Mouse (Mus musculus) c-Kit-negative CD71-positive TER-119-positive erythroid progenitor cells, embryonic 14.5 days (primary cell): ENCODE measurements around the gene Dab1.

Experiments
- DNase-seq: peaks from one replicate; pipeline ENCODE4 v3.0.0-alpha.2; 2013; ENCODE audit warnings: low read depth, low spot score

Dab1 gene

GRCm38 (mm10) chr4:104509230-104509985 is 890.2 kb downstream of the Dab1 start:
- no peak for DNase-seq

- DNase-seq = no peak
Measured at GRCm38 (mm10) chr4:104511855-104512254, 892.7 kb downstream of the Dab1 start.

GRCm38 (mm10) chr4:104512513-104512912 is 893.4 kb downstream of the Dab1 start:
- DNase-seq = no peak

GRCm38 (mm10) chr4:104513622-104514021 is 894.5 kb downstream of the Dab1 start:
- no peak for DNase-seq

GRCm38 (mm10) chr4:104514568-104515000 is 895.4 kb downstream of the Dab1 start:
- DNase-seq = no peak

GRCm38 (mm10) chr4:104515681-104516080 is 896.5 kb downstream of the Dab1 start:
- no peak for DNase-seq

GRCm38 (mm10) chr4:104522324-104522723 is 903.2 kb downstream of the Dab1 start:
- DNase-seq = no peak

GRCm38 (mm10) chr4:104523776-104524175 is 904.6 kb downstream of the Dab1 start:
- DNase-seq = no peak

GRCm38 (mm10) chr4:104529905-104530646 is 910.9 kb downstream of the Dab1 start:
- DNase-seq = no peak

- no peak for DNase-seq
Measured at GRCm38 (mm10) chr4:104532846-104533245, 913.7 kb downstream of the Dab1 start.

GRCm38 (mm10) chr4:104538420-104538819 is 919.3 kb downstream of the Dab1 start:
- no peak for DNase-seq

GRCm38 (mm10) chr4:104539047-104539446 is 919.9 kb downstream of the Dab1 start:
- no peak for DNase-seq

- DNase-seq = no peak
Measured at GRCm38 (mm10) chr4:104547091-104547490, 927.9 kb downstream of the Dab1 start.

- DNase-seq = no peak
Measured at GRCm38 (mm10) chr4:104548287-104548686, 929.1 kb downstream of the Dab1 start.

GRCm38 (mm10) chr4:104550581-104551205 is 931.5 kb downstream of the Dab1 start:
- DNase-seq = no peak

GRCm38 (mm10) chr4:104551390-104552070 is 932.4 kb downstream of the Dab1 start:
- DNase-seq = no peak

- DNase-seq = no peak
Measured at GRCm38 (mm10) chr4:104555408-104555807, 936.2 kb downstream of the Dab1 start.

- no peak for DNase-seq
Measured at GRCm38 (mm10) chr4:104563512-104563911, 944.4 kb downstream of the Dab1 start.

GRCm38 (mm10) chr4:104570523-104570922 is 951.4 kb downstream of the Dab1 start:
- no peak for DNase-seq

GRCm38 (mm10) chr4:104572440-104572839 is 953.3 kb downstream of the Dab1 start:
- DNase-seq = no peak

- DNase-seq = no peak
Measured at GRCm38 (mm10) chr4:104573419-104573818, 954.3 kb downstream of the Dab1 start.

- no peak for DNase-seq
Measured at GRCm38 (mm10) chr4:104578370-104578769, 959.2 kb downstream of the Dab1 start.
